Mouse (Mus musculus) bone marrow, adult 2 months (tissue): Measurements from ENCODE around the gene Tmcc3. TPM values are rescaled to one million over a fixed set of nuclear protein-coding genes. Genes with fewer than 3 reads are reported as not detected.

Source experiments
- H3K27ac ChIP-seq: fragments of 200-500 bp; 2 replicates; pipeline ENCODE4 v1.5.1; 2012; ENCODE audit warnings: low read depth, mild to moderate bottlenecking, control low read depth, inconsistent platforms, low read length; ENCODE audit not compliant: control insufficient read depth, poor library complexity, insufficient read depth
- H3K4me1 ChIP-seq: fragments of 200-500 bp; 2 replicates; pipeline ENCODE4 v1.6.1; 2011; ENCODE audit warnings: low read length; ENCODE audit not compliant: control insufficient read depth, insufficient read depth
- H3K4me3 ChIP-seq: fragments of 200-500 bp; replicated peaks from 2 replicates; pipeline ENCODE3; 2011; ENCODE audit warnings: mild to moderate bottlenecking, low read depth, low read length, control low read depth; ENCODE audit not compliant: control insufficient read depth
- CTCF ChIP-seq: fragments of 200-500 bp; IDR thresholded peaks from 2 replicates; pipeline ENCODE4 v1.5.1; 2011; ENCODE audit warnings: low read length, control low read depth; ENCODE audit not compliant: control insufficient read depth, insufficient read depth
- POLR2A ChIP-seq: fragments of 200-500 bp; IDR thresholded peaks from 2 replicates; pipeline ENCODE4 v1.6.1; 2011; ENCODE audit warnings: low read depth, mild to moderate bottlenecking, control low read depth, low read length, borderline replicate concordance; ENCODE audit not compliant: control insufficient read depth
- WGBS: fragments of 180-500 bp; shearing (Covaris S2); methylation state at CpG from one replicate; pipeline ENCODE4 v1.1.7; 2018; 5-methylcytosine and 5-hydroxymethylcytosine counted together
- polyA plus RNA-seq: library from polyadenylated mRNA; stranded (reverse); fragments of >200 nt; gene quantifications from 2 replicates; pipeline ENCODE4 v1.2.4, GENCODE M21; 2011; ENCODE audit warnings: low replicate concordance; ENCODE audit not compliant: missing spikeins, insufficient read depth, insufficient read length

The Tmcc3 gene
- polyA plus RNA-seq, 1 experiment, result 5.9 TPM

- WGBS, result 88% methylated on average over 6 of the region's 6 CpGs
- Histone ChIP-seq H3K4me1 (no peaks in the 10 kb centered on the region), H3K4me3 (no peak overlapping the region), H3K27ac (no peak overlapping the region)
- no peak for TF ChIP-seq POLR2A
- no peak for TF ChIP-seq CTCF
Measured at GRCm38 (mm10) chr10:94567251-94567650, 255.5 kb downstream of the Tmcc3 start.

DNA sequence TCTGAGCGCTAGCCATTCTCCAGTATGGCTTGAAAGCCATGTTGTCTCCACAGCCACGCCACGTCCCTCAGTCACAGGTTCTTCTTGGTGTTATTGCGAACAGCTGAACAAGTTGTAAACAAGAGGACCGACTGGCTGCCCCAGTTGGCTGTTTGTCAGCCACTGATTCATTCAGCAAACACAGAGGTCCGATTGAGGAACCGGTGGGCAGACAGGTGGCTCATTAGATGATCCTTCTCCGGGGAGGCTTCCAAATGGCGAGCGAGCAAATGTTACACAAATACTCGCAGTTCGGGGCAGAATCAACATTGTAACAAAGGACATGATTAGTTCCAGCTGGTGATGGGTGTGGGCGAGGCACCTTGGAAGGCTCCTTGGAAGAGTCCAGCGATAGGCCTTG, 256.2 kb downstream of the Tmcc3 start:
- Histone ChIP-seq H3K4me1 (no peaks in the 10 kb centered on the region), H3K27ac (no peak overlapping the region), H3K4me3 (no peak overlapping the region)
- WGBS, result 89% methylated on average over 14 of the region's 14 CpGs
- TF ChIP-seq CTCF (no peak), POLR2A (no peak)

DNA sequence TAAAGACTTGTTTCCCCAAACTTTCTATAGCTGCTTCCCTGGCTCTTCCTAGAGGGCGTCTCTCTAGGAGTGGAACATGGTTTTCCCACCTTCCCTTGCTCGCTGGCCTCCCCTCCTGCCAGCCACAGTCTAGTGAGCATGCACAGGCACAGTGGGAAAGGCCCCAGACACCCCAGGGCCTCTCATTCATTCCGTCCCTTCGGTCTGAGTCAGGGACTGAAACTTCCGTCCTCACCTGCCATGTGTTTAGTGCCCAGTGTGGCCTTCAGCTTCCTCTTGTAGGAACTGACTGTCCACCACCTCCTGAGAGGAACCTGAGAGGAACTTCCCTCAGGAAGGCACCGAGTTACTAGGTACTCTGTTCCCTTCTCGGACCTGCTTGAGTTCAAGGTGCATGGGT, 257.1 kb downstream of the Tmcc3 start:
- Histone ChIP-seq H3K27ac (no peak overlapping the region), H3K4me1 (no peaks in the 10 kb centered on the region)
- 73% methylated on average over 7 of the region's 7 CpGs for WGBS

GRCm38 (mm10) chr10:94569731-94570130, 258.0 kb downstream of the Tmcc3 start:
- no peak for TF ChIP-seq POLR2A
- no peak for TF ChIP-seq CTCF
- Histone ChIP-seq H3K4me3 (no peak overlapping the region), H3K4me1 (no peaks in the 10 kb centered on the region), H3K27ac (no peak overlapping the region)
- 80% methylated on average over 7 of the region's 7 CpGs for WGBS

More for the DNA sequence above, 257.1 kb downstream of the Tmcc3 start:
- no peak for TF ChIP-seq CTCF
- no peak for TF ChIP-seq POLR2A
- H3K4me3 ChIP-seq, result no peak overlapping the region

DNA sequence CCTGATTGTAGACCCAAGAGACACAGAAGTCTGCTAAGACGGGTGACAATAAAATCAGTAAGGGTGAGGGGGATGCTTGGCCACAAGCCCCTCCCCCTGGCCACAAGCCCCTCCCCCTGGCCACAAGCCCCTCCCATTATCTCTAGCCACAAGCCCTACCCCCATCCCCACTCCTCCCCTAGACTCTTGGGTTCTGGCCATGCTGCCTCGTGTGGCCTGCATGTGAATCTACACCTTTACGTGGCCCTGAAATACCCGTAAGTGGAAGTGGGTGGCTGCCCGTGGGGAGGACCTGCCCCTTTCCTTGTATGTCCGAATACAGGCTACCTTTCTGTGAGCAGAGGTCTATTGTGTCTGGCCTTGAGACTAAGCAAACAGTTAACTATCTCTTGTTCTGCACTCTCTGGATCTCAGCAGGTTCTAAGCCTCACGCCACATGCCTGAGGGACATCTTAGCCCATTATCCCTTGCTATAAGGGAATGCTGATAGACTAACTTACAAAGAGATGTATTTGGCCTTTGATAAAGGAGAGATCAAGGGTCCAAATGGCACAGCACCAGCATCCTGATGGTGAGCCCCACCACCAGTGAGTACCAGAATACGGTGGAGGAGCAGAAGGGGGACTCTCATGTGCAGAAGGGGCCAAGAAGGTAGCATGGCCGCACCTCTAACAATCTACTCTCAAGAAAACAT, 260.3 kb downstream of the Tmcc3 start:
- no peaks in the 10 kb centered on the region for H3K4me1 ChIP-seq
- H3K27ac ChIP-seq, result no peak overlapping the region; the same call in 1 of the 2 replicates
- 62% methylated on average over 9 of the region's 9 CpGs for WGBS
- H3K4me3 ChIP-seq, result no peak overlapping the region
- TF ChIP-seq POLR2A (no peak), CTCF (no peak)

DNA sequence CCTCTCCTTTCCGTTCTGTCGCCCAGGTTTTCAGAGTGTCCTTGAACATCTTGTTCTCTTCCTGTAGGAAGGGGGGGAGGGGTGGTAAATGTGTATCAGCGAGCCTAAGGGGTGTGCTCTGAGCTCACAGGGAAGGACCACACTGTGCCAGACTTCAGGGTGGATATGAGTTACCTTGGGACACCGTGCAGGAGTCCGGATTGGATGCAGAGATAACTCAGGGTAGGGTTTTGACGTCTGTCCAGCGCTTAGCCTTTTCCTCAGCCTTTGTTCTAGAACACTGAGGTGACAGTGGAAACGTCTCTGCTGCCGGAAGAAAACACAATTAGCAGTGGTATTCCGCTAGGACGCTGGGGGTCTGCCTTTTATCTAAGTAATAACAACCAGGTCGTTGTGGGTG, 261.0 kb downstream of the Tmcc3 start:
- Histone ChIP-seq H3K4me3 (no peak overlapping the region), H3K4me1 (no peaks in the 10 kb centered on the region), H3K27ac (no peak overlapping the region)
- TF ChIP-seq CTCF (no peak), POLR2A (no peak)
- 64% methylated on average over 12 of the region's 12 CpGs for WGBS

DNA sequence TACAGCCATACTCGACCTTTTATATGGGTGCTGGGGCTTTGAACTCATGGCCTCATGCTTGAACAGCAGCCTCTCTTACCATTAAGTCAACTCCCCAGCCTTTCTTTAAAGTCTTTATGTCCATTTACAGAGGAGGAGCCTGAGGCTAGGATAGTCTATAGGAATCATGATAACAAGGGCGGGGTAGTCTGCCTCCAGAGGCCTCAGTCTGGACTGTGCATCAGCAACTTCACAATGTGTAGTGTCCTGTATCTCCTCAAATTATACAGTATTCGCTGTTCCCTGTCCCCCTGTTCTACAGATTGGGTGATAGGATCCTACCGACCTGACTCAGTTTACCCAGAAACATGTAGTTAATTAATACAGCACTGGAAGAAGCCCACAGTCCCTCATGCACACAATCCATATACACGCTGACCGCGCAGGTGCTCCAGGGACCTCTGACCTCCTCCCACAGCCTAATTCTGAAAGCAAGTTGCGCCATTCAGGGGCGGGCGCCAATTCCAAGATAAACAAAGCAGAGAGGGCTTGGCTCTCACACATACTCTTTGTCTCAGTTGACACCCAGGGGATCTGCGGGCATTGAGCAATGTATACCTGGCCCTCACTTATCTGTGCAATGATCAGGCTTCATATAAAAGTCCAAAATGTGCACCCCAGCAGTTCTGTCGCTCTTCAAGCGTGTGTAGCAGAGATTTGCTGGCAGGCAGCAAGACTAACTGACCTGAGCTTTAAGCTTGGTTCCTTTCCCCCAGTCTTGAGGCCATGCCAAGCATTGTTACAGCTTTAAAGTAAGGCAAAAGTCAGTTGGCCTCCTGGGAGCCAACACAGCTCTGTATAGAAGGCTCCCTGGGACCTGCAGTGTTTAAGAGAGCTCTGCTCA, 262.9 kb downstream of the Tmcc3 start:
- 86% methylated on average over 13 of the region's 13 CpGs for WGBS
- no peaks in the 10 kb centered on the region for H3K4me1 ChIP-seq
- TF ChIP-seq CTCF (no peak), POLR2A (no peak)
- H3K4me3 ChIP-seq, result no peak overlapping the region
- H3K27ac ChIP-seq, result no peak overlapping the region

GRCm38 (mm10) chr10:94575958-94576357, 264.2 kb downstream of the Tmcc3 start:
- Histone ChIP-seq H3K4me3 (no peak overlapping the region), H3K4me1 (no peaks in the 10 kb centered on the region), H3K27ac (no peak overlapping the region)
- 30% methylated on average over 8 of the region's 8 CpGs for WGBS
- TF ChIP-seq POLR2A, result no peak
- no peak for TF ChIP-seq CTCF
